Mouse (Mus musculus) liver, embryonic 12.5 days (tissue): Measurements from ENCODE around the gene Btg1. TPM values are rescaled to one million over a fixed set of nuclear protein-coding genes. Genes with fewer than 3 reads are reported as not detected.

Experiments used
- ATAC-seq: fragments of 200-750 bp; cut with Nextera tagmentation; 2 replicates; pipeline ENCODE4 v1.8.0; 2017; ENCODE audit warnings: moderate number of reproducible peaks, mild to moderate bottlenecking, moderate library complexity
- H3K27ac ChIP-seq: fragments of 300-500 bp; sonication (generic); 2 replicates; pipeline ENCODE4 v1.5.1; 2016; ENCODE audit warnings: mild to moderate bottlenecking
- H3K27me3 ChIP-seq: fragments of 300-500 bp; sonication (generic); replicated peaks from 2 replicates; pipeline ENCODE4 v1.6.1; 2016; ENCODE audit warnings: mild to moderate bottlenecking, moderate library complexity
- H3K36me3 ChIP-seq: fragments of 300-500 bp; sonication (generic); 2 replicates; pipeline ENCODE4 v1.6.1; 2016; ENCODE audit warnings: mild to moderate bottlenecking, moderate library complexity
- H3K4me1 ChIP-seq: fragments of 300-500 bp; sonication (generic); 2 replicates; pipeline ENCODE4 v1.6.1; 2016
- H3K4me2 ChIP-seq: fragments of 300-500 bp; sonication (generic); 2 replicates; pipeline ENCODE4 v1.6.1; 2016; ENCODE audit warnings: mild to moderate bottlenecking, moderate library complexity
- H3K4me3 ChIP-seq: fragments of 300-500 bp; sonication (generic); 2 replicates; pipeline ENCODE4 v1.5.1; 2016; ENCODE audit warnings: mild to moderate bottlenecking, moderate library complexity
- H3K9ac ChIP-seq: fragments of 300-500 bp; sonication (generic); 2 replicates; pipeline ENCODE4 v1.6.1; 2016; ENCODE audit warnings: mild to moderate bottlenecking, moderate library complexity
- H3K9me3 ChIP-seq: fragments of 300-500 bp; sonication (generic); replicated peaks from 2 replicates; pipeline ENCODE4 v1.6.1; 2016; ENCODE audit warnings: mild to moderate bottlenecking, moderate library complexity
- WGBS: fragments of 180-500 bp; shearing (Covaris S2); methylation state at CpG from one replicate; pipeline ENCODE4 v1.1.7; 2016; ENCODE audit not compliant: insufficient replicate concordance; 5-methylcytosine and 5-hydroxymethylcytosine counted together
- polyA plus RNA-seq: library from polyadenylated mRNA; unstranded; fragments of >200 nt; fragmentation: Nextera tagmentation; extraction: Ambion mirVana; gene quantifications from 2 replicates; pipeline ENCODE4 v1.2.1, GENCODE M21; 2016

The Btg1 gene
- polyA plus RNA-seq: 8.4 and 9.8 TPM in 2 replicates

GRCm38 (mm10) chr10:96616709-96617116 is at the start of gene Btg1:
Gene Btg1, plus strand, starts transcription at chr10:96617006.
- ATAC-seq: peak; percentile 94
- under 1% methylated on average over 37 of the region's 37 CpGs for WGBS
- H3K27me3 ChIP-seq: no peaks in the 10 kb centered on the region

GRCm38 (mm10) chr10:96569469-96569868 is 47.3 kb upstream of the Btg1 start:
- Histone ChIP-seq H3K9me3 (no peaks in the 10 kb centered on the region), H3K9ac (no peak overlapping the region), H3K4me2 (no peak overlapping the region), H3K36me3 (no peaks in the 10 kb centered on the region), H3K4me3 (no peak overlapping the region), H3K27ac (no peak overlapping the region), H3K27me3 (no peaks in the 10 kb centered on the region), H3K4me1 (no peaks in the 10 kb centered on the region)
- WGBS: 69% methylated on average over 8 of the region's 8 CpGs
- no peak for ATAC-seq

More at GRCm38 (mm10) chr10:96616709-96617116, at the start of gene Btg1:
- Histone ChIP-seq H3K27ac (peak within 1 kb of the TSS; percentile 94), H3K9ac (peak within 1 kb of the TSS; percentile 96), H3K4me3 (peak within 1 kb of the TSS; percentile 90), H3K36me3 (peaks cover 17% of the 10 kb centered on the region), H3K4me2 (peak within 1 kb of the TSS; percentile 92), H3K9me3 (no peaks in the 10 kb centered on the region), H3K4me1 (peaks cover 29% of the 10 kb centered on the region)

GRCm38 (mm10) chr10:96571176-96571575 is 45.6 kb upstream of the Btg1 start:
- Histone ChIP-seq H3K27me3 (no peaks in the 10 kb centered on the region), H3K4me1 (no peaks in the 10 kb centered on the region), H3K36me3 (no peaks in the 10 kb centered on the region), H3K4me3 (no peak overlapping the region), H3K9me3 (no peaks in the 10 kb centered on the region), H3K27ac (no peak overlapping the region), H3K4me2 (no peak overlapping the region), H3K9ac (no peak overlapping the region)
- ATAC-seq: no peak
- WGBS: 62% methylated on average over 4 of the region's 4 CpGs

GRCm38 (mm10) chr10:96574786-96575185 is 42.0 kb upstream of the Btg1 start:
- H3K27me3 ChIP-seq: no peaks in the 10 kb centered on the region
- 73% methylated on average over 6 of the region's 6 CpGs for WGBS
- no peaks in the 10 kb centered on the region for H3K36me3 ChIP-seq
- H3K4me3 ChIP-seq: no peak overlapping the region
- ATAC-seq: no peak
- H3K4me1 ChIP-seq: no peaks in the 10 kb centered on the region
- H3K4me2 ChIP-seq: no peak overlapping the region
- H3K9ac ChIP-seq: no peak overlapping the region
- H3K27ac ChIP-seq: no peak overlapping the region
- H3K9me3 ChIP-seq: no peaks in the 10 kb centered on the region

DNA sequence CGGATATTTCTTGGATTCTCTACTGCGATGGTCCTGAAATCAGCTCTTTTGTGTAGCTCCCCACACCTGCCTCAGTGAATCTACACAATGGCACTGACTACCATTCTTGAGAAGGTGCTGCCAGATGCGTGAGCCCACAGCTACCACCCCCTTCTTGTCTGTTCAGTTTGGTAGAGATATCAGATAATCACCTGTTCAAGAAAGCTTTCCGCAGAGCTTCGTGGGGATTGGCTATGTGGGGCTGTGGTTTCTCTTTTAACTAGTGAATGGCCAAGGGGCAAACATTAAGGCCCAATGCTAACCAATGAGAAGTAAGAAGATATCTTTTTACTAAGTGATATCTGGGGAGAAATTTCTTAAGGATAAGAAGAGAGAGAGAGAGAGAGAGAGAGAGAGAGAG is 41.5 kb upstream of the Btg1 start:
- Histone ChIP-seq H3K4me2 (no peak overlapping the region), H3K27ac (no peak overlapping the region), H3K9me3 (no peaks in the 10 kb centered on the region), H3K4me3 (no peak overlapping the region), H3K27me3 (no peaks in the 10 kb centered on the region), H3K9ac (no peak overlapping the region), H3K4me1 (no peaks in the 10 kb centered on the region), H3K36me3 (no peaks in the 10 kb centered on the region)
- WGBS: 64% methylated on average over 5 of the region's 5 CpGs
- ATAC-seq: no peak

- Histone ChIP-seq H3K27ac (no peak overlapping the region), H3K27me3 (no peaks in the 10 kb centered on the region), H3K36me3 (no peaks in the 10 kb centered on the region), H3K4me3 (no peak overlapping the region), H3K4me1 (no peaks in the 10 kb centered on the region), H3K9me3 (no peaks in the 10 kb centered on the region), H3K9ac (no peak overlapping the region), H3K4me2 (no peak overlapping the region)
- 73% methylated on average over 5 of the region's 5 CpGs for WGBS
- ATAC-seq: no peak
Observed at GRCm38 (mm10) chr10:96578924-96579323, 37.9 kb upstream of the Btg1 start.

- H3K36me3 ChIP-seq: no peaks in the 10 kb centered on the region
- H3K4me3 ChIP-seq: no peak overlapping the region
- no peaks in the 10 kb centered on the region for H3K27me3 ChIP-seq
- 51% methylated on average over 4 of the region's 4 CpGs for WGBS
- no peak for ATAC-seq
- H3K27ac ChIP-seq: no peak overlapping the region
- no peaks in the 10 kb centered on the region for H3K9me3 ChIP-seq
- no peak overlapping the region for H3K9ac ChIP-seq
- H3K4me1 ChIP-seq: no peaks in the 10 kb centered on the region
- H3K4me2 ChIP-seq: no peak overlapping the region
Observed at GRCm38 (mm10) chr10:96579436-96579835, 37.4 kb upstream of the Btg1 start.

DNA sequence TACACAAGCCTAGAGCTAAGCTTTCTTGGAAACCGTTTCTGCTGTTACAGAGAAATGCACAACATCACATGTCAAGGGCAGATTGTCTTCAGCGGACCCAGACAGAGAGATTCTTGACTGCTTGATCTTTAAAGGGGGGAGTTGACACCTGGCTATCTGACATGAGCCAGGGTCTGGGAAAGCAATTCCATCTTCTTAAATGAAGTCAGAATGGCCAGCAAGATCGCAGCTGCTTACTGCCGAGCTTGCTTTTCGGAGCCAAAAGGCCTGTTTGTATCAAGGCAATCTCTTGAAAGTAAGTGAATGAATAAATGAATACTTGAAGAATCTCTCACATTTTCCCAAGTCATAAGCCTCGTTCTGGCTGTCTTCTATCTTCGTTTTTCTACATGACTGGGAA is 36.6 kb upstream of the Btg1 start:
- ATAC-seq: no peak
- no peaks in the 10 kb centered on the region for H3K36me3 ChIP-seq
- no peaks in the 10 kb centered on the region for H3K9me3 ChIP-seq
- H3K4me2 ChIP-seq: no peak overlapping the region
- H3K4me3 ChIP-seq: no peak overlapping the region
- no peaks in the 10 kb centered on the region for H3K27me3 ChIP-seq
- no peaks in the 10 kb centered on the region for H3K4me1 ChIP-seq
- H3K27ac ChIP-seq: no peak overlapping the region
- 65% methylated on average over 7 of the region's 7 CpGs for WGBS
- no peak overlapping the region for H3K9ac ChIP-seq

GRCm38 (mm10) chr10:96581232-96581631 is 35.6 kb upstream of the Btg1 start:
- no peak for ATAC-seq
- WGBS: 68% methylated on average over 6 of the region's 6 CpGs
- H3K27me3 ChIP-seq: no peaks in the 10 kb centered on the region
- H3K4me1 ChIP-seq: no peaks in the 10 kb centered on the region
- no peak overlapping the region for H3K9ac ChIP-seq
- no peak overlapping the region for H3K4me2 ChIP-seq
- H3K27ac ChIP-seq: no peak overlapping the region
- no peaks in the 10 kb centered on the region for H3K36me3 ChIP-seq
- H3K9me3 ChIP-seq: no peaks in the 10 kb centered on the region
- H3K4me3 ChIP-seq: no peak overlapping the region

- H3K4me3 ChIP-seq: no peak overlapping the region
- ATAC-seq: no peak
- 65% methylated on average over 4 of the region's 4 CpGs for WGBS
- H3K36me3 ChIP-seq: no peaks in the 10 kb centered on the region
- H3K27ac ChIP-seq: no peak overlapping the region
- H3K9me3 ChIP-seq: no peaks in the 10 kb centered on the region
- no peaks in the 10 kb centered on the region for H3K27me3 ChIP-seq
- H3K4me2 ChIP-seq: no peak overlapping the region
- H3K4me1 ChIP-seq: no peaks in the 10 kb centered on the region
- no peak overlapping the region for H3K9ac ChIP-seq
Observed at GRCm38 (mm10) chr10:96586191-96586880, 30.5 kb upstream of the Btg1 start.

DNA sequence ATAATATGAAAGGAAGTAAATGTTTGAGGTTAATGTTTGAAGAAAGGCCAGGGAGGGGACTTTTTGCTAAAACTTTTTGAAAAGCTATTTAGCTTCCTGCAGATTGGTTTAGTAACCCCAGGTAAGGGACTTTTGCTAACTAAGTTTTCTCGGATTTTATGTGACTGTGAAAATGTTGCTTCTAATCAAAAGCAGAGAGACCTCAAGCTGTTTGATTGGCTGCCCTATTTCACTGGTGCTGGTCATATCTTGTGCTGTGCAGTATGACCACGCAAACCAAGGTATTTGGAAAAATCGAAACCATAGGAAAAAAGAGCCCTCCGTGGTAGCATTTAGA is 30.0 kb upstream of the Btg1 start:
- H3K27me3 ChIP-seq: no peaks in the 10 kb centered on the region
- H3K4me2 ChIP-seq: no peak overlapping the region
- no peak overlapping the region for H3K9ac ChIP-seq
- H3K4me3 ChIP-seq: no peak overlapping the region
- WGBS: 64% methylated on average over 4 of the region's 4 CpGs
- no peak overlapping the region for H3K27ac ChIP-seq
- H3K4me1 ChIP-seq: no peaks in the 10 kb centered on the region
- H3K36me3 ChIP-seq: no peaks in the 10 kb centered on the region
- ATAC-seq: no peak
- H3K9me3 ChIP-seq: no peaks in the 10 kb centered on the region

GRCm38 (mm10) chr10:96588233-96588632 is 28.6 kb upstream of the Btg1 start:
- H3K27ac ChIP-seq: no peak overlapping the region
- no peak overlapping the region for H3K4me2 ChIP-seq
- H3K9ac ChIP-seq: no peak overlapping the region
- no peaks in the 10 kb centered on the region for H3K36me3 ChIP-seq
- H3K9me3 ChIP-seq: no peaks in the 10 kb centered on the region
- H3K27me3 ChIP-seq: no peaks in the 10 kb centered on the region
- H3K4me3 ChIP-seq: no peak overlapping the region
- no peaks in the 10 kb centered on the region for H3K4me1 ChIP-seq
- 74% methylated on average over 6 of the region's 6 CpGs for WGBS
- ATAC-seq: no peak

GRCm38 (mm10) chr10:96589781-96590180 is 27.0 kb upstream of the Btg1 start:
- no peak for ATAC-seq
- Histone ChIP-seq H3K4me3 (no peak overlapping the region), H3K27me3 (no peaks in the 10 kb centered on the region), H3K9ac (no peak overlapping the region), H3K4me2 (no peak overlapping the region), H3K9me3 (no peaks in the 10 kb centered on the region), H3K27ac (no peak overlapping the region), H3K36me3 (no peaks in the 10 kb centered on the region), H3K4me1 (no peaks in the 10 kb centered on the region)
- 68% methylated on average over 5 of the region's 5 CpGs for WGBS
